Mouse (Mus musculus) midbrain, embryonic 16.5 days (tissue): ENCODE measurements around the gene Unc45b. TPM values are rescaled to one million over a fixed set of nuclear protein-coding genes. Genes with fewer than 3 reads are reported as not detected.
A peak's percentile ranks its signal among the peaks of the same experiment; 100 is the strongest.

Experiments used
- ATAC-seq: fragments of 200-750 bp; cut with Nextera tagmentation; 2 replicates; pipeline ENCODE4 v1.8.0; 2017; ENCODE audit warnings: moderate TSS enrichment
- H3K27ac ChIP-seq: fragments of 300-500 bp; sonication (generic); 2 replicates; pipeline ENCODE4 v1.5.1; 2014; ENCODE audit warnings: mild to moderate bottlenecking, low read length, mixed read lengths
- H3K27me3 ChIP-seq: fragments of 300-500 bp; sonication (generic); 2 replicates; pipeline ENCODE4 v1.6.1; 2014; ENCODE audit warnings: low read depth, low read length, mixed read lengths; ENCODE audit not compliant: control insufficient read depth, insufficient read depth
- H3K36me3 ChIP-seq: fragments of 300-500 bp; sonication (generic); 2 replicates; pipeline ENCODE4 v1.6.1; 2014; ENCODE audit warnings: mild to moderate bottlenecking, low read length, moderate library complexity, mixed read lengths; ENCODE audit not compliant: control insufficient read depth, insufficient read depth
- H3K4me1 ChIP-seq: fragments of 300-500 bp; sonication (generic); 2 replicates; pipeline ENCODE4 v1.6.1; 2014; ENCODE audit warnings: mild to moderate bottlenecking, low read length, mixed read lengths; ENCODE audit not compliant: control insufficient read depth, insufficient read depth
- H3K4me2 ChIP-seq: fragments of 300-500 bp; sonication (generic); 2 replicates; pipeline ENCODE4 v1.6.1; 2014; ENCODE audit warnings: mild to moderate bottlenecking, low read length, mixed read lengths
- H3K4me3 ChIP-seq: fragments of 300-500 bp; sonication (generic); 2 replicates; pipeline ENCODE4 v1.5.1; 2014; ENCODE audit warnings: low read depth, mild to moderate bottlenecking, low read length, moderate library complexity, mixed read lengths
- H3K9ac ChIP-seq: fragments of 300-500 bp; sonication (generic); 2 replicates; pipeline ENCODE4 v1.6.1; 2014; ENCODE audit warnings: low read depth, low read length, mixed read lengths
- H3K9me3 ChIP-seq: fragments of 300-500 bp; sonication (generic); replicated peaks from 2 replicates; pipeline ENCODE4 v1.6.1; 2014; ENCODE audit warnings: mild to moderate bottlenecking, low read length, mixed read lengths; ENCODE audit not compliant: control insufficient read depth, poor library complexity, severe bottlenecking
- WGBS: fragments of 180-500 bp; shearing (Covaris S2); extraction: QIAGEN DNeasy Blood & Tissue Kit; methylation state at CpG from one replicate; pipeline ENCODE4 v1.1.7; 2014; 5-methylcytosine and 5-hydroxymethylcytosine counted together
- polyA plus RNA-seq: library from polyadenylated mRNA; unstranded; fragments of >200 nt; fragmentation: Nextera tagmentation; extraction: Ambion mirVana; gene quantifications from 2 replicates; pipeline ENCODE4 v1.2.1, GENCODE M21; 2015

Gene Unc45b
- polyA plus RNA-seq, 1 experiment from 2014 or later, result 1.5 TPM

DNA sequence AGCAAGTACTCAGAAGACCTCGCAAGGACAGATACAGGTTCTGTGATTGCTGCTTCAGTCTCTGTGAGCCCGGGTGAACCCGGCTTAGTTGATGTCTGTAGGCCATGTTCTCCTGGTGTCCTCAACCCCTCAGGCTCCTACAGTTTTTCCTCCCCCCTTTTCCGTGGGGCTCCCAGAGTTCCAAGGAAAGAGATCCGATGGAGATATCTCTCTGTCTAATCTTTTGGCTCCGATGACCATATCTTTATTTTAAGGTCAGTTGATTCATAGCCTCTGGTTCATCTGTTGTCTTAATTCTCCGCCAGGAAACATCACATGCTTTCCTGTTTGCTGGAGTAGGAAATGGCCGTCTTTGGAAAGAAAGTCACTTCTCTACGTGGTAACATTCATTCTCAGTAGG is 38.7 kb downstream of the Unc45b start:
- Histone ChIP-seq H3K27ac (no peak overlapping the region), H3K9me3 (no peaks in the 10 kb centered on the region), H3K9ac (no peak overlapping the region), H3K4me1 (no peaks in the 10 kb centered on the region), H3K4me2 (no peak overlapping the region), H3K4me3 (no peak overlapping the region), H3K27me3 (peaks cover 28% of the 10 kb centered on the region), H3K36me3 (no peaks in the 10 kb centered on the region)
- no peak for ATAC-seq
- 88% methylated on average over 9 of the region's 9 CpGs for WGBS

DNA sequence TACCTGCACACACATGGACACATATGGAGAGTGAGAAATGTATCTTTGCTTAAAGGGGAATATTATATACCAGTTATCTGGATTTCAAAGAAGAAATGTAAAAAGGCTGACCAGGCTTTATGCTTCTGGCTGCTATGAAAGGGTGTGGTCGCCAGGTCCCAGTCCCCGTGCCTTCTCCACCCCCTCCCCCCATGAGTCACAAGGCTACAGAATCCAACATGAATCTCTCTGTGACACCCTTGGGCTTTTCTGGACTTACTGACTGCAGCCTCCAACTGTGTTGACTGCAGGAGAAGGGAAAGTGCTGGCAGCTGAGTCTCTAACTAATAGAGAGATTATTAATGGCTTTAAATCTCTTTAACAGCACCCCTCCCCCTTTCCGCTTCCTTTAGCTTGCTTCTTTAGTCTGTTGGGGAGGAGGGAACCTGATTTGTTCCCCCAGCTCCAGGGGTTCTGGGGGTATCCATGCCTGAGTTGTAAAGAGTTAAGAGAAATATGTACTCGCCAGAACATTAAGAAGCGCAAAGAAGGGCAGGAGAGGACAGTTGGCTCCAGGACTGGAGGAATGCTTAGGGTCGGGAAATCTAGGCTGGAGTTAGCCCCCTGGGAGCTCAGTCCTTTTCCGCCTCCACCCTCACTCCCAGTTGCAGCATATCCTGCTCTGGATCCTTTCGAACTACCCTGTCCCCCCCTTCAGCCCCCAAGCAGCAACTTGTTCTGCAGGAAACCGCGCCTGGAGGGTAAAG is 40.6 kb downstream of the Unc45b start, which contains the start of gene Slfn5:
Gene Slfn5 (plus strand): TSS at position 614 of the 746 bp plus-strand sequence.
- Histone ChIP-seq H3K27ac (no peak within 1 kb of the TSS), H3K4me1 (no peaks in the 10 kb centered on the region), H3K4me3 (peak within 1 kb of the TSS; percentile 4; the same call in 1 of the 2 replicates), H3K27me3 (peaks cover 31% of the 10 kb centered on the region), H3K36me3 (no peaks in the 10 kb centered on the region), H3K9me3 (no peaks in the 10 kb centered on the region), H3K9ac (no peak within 1 kb of the TSS), H3K4me2 (0 out of 2 replicates have a peak within 1 kb of the TSS, but pooled peaks have one; percentile 21)
- 8% methylated on average over 10 of the region's 10 CpGs for WGBS
- no peak for ATAC-seq

DNA sequence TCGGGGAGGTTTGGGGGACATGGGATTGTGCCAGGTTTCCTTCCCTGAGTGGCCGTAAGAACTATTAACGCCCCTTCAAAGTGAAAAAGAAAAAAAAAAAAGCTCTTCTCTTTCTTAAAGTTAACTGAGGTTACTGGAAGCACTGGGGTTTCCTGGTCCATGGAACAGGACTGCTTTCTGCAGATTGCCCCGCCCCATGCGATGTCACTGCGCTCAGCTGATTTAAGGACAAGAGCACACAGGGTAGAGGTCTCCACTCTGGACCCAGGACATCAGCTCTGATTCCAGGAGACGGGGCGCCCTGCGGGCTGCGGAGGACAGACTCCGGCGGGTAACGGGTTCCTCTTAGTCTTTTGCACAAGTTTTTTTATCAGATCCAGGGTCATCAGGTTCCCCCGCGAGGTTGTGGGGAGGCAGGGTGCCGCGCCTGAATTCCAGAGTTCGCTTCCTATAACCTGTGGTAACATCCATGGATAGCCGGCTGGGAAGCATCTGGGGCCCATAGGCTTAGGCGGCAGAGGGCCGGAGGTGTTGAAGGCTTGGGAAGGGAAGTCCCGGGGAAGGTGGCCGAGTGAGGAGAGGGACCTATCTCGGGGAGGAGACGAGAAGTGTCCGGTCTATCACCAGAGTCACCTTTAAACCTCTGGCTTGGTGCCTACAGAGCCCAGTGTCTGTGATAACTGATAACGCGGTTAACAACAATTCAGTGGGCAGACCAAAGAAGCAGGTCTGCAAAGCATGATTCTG is 41.7 kb downstream of the Unc45b start:
- Histone ChIP-seq H3K9me3 (no peaks in the 10 kb centered on the region), H3K36me3 (no peaks in the 10 kb centered on the region), H3K27ac (no peak overlapping the region), H3K4me1 (no peaks in the 10 kb centered on the region), H3K27me3 (peaks cover 31% of the 10 kb centered on the region), H3K4me3 (peak overlapping the region; percentile 4; the same call in 1 of the 2 replicates), H3K4me2 (0 out of 2 replicates have a peak overlapping the region, but pooled peaks have one; percentile 21), H3K9ac (no peak overlapping the region)
- ATAC-seq, result no peak
- WGBS, result 11% methylated on average over 28 of the region's 28 CpGs

DNA sequence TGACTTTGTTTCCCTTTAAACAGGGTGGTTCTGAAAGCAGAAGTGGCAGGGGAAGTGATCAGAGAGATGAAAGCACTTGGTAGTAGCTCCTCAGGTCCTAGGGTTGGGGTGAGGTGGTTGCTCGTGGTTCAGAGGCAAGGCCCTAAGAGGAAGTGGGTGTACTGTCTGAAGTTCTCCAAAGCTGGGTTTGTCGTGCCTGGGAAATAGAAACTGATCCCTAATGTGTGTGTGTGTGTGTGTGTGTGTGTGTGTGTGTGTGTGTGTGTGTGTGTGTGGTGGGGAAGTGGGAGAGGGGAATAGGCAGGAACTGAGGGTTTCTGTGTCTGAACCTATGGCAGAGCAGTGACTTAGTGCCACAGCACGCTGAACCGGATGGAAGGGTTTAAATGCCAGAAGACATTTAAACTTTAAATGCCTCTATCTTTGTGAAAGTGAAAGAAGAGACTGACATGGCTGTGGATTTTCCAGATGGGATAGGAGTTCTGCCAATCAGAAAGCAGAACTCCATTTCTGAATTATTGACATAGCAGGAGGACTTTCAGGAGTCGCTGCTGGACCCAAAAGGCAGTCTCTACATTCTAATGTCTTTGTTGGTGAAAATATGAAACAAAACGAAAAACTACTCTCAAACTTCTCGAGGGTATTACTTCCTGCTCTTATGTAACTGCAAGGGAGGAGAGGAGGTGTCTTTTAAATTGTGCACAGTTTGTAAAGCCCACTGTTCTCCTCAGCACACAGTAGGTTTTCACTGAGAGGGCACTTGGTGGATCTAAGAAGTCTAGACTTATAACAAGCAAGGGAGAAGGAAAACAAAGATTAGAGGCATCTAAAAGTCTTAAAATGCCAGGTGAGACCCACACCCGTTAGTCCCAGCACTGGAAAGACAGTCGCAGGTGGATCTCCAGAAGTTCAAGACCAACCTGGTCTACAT is 42.5 kb downstream of the Unc45b start:
- Histone ChIP-seq H3K4me3 (no peak overlapping the region), H3K9ac (no peak overlapping the region), H3K27me3 (peaks cover 31% of the 10 kb centered on the region), H3K9me3 (no peaks in the 10 kb centered on the region), H3K4me2 (no peak overlapping the region), H3K4me1 (no peaks in the 10 kb centered on the region), H3K36me3 (no peaks in the 10 kb centered on the region), H3K27ac (no peak overlapping the region)
- 77% methylated on average over 8 of the region's 9 CpGs for WGBS
- ATAC-seq, result no peak

DNA sequence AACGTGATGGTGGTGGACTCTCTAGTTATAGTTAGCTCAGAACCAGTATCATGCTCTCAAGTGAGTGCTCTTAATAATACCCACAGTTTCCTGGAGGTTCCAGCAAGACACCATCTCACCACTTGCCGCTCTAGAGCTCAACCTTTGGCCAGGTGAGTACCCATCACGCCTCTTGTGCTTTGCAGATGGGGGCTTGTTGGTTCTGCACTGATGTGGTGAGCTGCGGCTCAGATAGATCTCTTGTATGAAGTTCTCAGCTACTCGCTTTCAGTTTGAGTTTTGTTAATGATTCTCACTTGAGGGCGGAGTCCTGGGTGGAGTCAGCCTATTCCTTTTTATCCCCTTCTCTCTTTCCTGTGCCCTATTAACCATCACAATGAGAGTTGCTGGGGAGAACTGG is 44.3 kb downstream of the Unc45b start:
- Histone ChIP-seq H3K27me3 (peaks cover 31% of the 10 kb centered on the region), H3K9me3 (no peaks in the 10 kb centered on the region), H3K36me3 (no peaks in the 10 kb centered on the region), H3K4me3 (no peak overlapping the region), H3K4me2 (no peak overlapping the region), H3K9ac (no peak overlapping the region), H3K4me1 (no peaks in the 10 kb centered on the region), H3K27ac (no peak overlapping the region)
- no peak for ATAC-seq
- WGBS, result 90% methylated on average over 6 of the region's 6 CpGs

DNA sequence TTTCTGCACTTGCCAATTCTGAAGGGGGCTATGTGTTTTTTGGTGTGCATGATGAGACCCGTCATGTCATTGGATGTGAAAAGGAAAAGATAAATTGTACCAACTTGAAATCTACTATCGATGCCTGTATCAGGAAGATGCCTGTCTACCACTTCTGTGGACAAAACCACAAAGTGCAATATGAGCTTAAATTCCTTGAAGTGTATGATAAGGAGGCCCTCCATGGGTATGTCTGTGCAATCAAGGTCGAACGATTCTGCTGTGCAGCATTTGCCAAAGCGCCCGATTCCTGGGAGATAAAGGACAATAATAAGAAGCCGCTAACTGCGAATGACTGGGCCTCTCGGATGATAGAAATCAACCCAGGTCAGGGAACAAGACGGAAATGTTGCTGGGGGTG is 46.6 kb downstream of the Unc45b start:
- Histone ChIP-seq H3K4me2 (no peak overlapping the region), H3K27ac (no peak overlapping the region), H3K9ac (no peak overlapping the region), H3K36me3 (no peaks in the 10 kb centered on the region), H3K4me1 (no peaks in the 10 kb centered on the region), H3K9me3 (no peaks in the 10 kb centered on the region), H3K27me3 (peaks cover 19% of the 10 kb centered on the region), H3K4me3 (no peak overlapping the region)
- no peak for ATAC-seq
- 75% methylated on average over 10 of the region's 10 CpGs for WGBS

DNA sequence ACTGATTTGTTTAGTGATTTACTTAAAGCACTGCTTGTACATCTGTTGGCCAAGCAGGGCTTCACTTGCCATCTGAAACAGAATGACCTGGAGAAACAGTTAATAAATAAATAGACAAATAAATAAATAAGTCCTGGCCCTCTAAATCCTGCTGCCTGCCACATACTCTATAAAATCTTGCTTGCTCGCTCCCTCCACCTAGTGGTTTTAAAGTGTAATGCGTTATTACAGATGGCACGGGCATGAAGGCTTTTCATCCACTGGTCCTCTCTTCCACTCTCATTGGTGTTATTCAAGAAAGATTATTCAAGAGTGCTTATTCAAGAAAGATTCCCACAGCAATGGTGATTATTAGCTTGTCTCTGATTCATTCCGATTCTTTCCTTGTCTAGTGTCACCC is 49.3 kb downstream of the Unc45b start:
- H3K36me3 ChIP-seq, result no peaks in the 10 kb centered on the region
- no peak for ATAC-seq
- no peaks in the 10 kb centered on the region for H3K27me3 ChIP-seq
- 23% methylated on average over 4 of the region's 4 CpGs for WGBS
- no peak overlapping the region for H3K4me2 ChIP-seq
- no peak overlapping the region for H3K9ac ChIP-seq
- H3K4me1 ChIP-seq, result no peaks in the 10 kb centered on the region
- H3K9me3 ChIP-seq, result no peaks in the 10 kb centered on the region
- no peak overlapping the region for H3K27ac ChIP-seq
- H3K4me3 ChIP-seq, result no peak overlapping the region

DNA sequence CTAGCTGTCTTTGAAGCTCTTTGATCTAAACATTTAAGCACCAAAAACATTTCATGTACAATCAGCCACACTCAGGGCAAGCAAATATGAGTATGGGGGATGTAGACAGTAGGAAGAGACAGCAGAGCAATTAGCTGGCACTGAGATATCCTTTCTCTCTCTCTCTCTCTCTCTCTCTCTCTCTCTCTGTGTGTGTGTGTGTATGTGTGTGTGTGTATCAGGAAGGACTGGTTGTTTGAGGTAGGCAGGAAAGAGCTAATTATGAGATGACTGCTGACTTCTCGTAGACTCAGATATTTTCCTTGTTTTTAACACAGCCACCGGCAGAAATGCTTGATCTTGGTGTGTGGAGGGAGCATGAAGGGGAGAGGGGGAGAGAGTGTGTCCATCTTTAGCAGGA is 51.4 kb downstream of the Unc45b start:
- ATAC-seq, result no peak
- Histone ChIP-seq H3K36me3 (no peaks in the 10 kb centered on the region), H3K9me3 (no peaks in the 10 kb centered on the region), H3K27me3 (no peaks in the 10 kb centered on the region), H3K4me3 (no peak overlapping the region), H3K27ac (no peak overlapping the region), H3K9ac (no peak overlapping the region), H3K4me1 (no peaks in the 10 kb centered on the region), H3K4me2 (no peak overlapping the region)
- WGBS, result 75% methylated on average over 2 of the region's 2 CpGs
